Mouse (Mus musculus) kidney, adult 2 months (tissue): ENCODE measurements around the gene Prr23a2.
"Not testable (repeated sequence)": the region's sequence is repeated elsewhere in the genome, so short reads cannot be mapped to it uniquely, and the experiment has no call there.

Experiments used
- CTCF ChIP-seq: fragments of 200-500 bp; conservative IDR thresholded peaks from 2 replicates; pipeline ENCODE4 v1.5.1; 2011; ENCODE audit warnings: low read depth, mild to moderate bottlenecking, control low read depth, low read length, moderate library complexity, mixed read lengths; ENCODE audit not compliant: insufficient read depth, insufficient read length
- POLR2A ChIP-seq: fragments of 200-500 bp; IDR thresholded peaks from one replicate; pipeline ENCODE4 v1.6.1; 2011; ENCODE audit warnings: low read depth, low read length, control low read depth

GRCm38 (mm10) chr9:98809526-98809925, 46.8 kb upstream of the Prr23a2 start:
- not testable (repeated sequence) for TF ChIP-seq POLR2A
- peak; percentile 57 for TF ChIP-seq CTCF
